In genomic region chr7:124048971-124049370, GRCm38 (mm10) we compare ENCODE assay signal across 27 mouse cellular contexts.
DNase-seq lines count a peak whose midpoint lies in the region; ATAC-seq lines count a peak whose summit lies in the region.
"Had no signal": no experiment of that assay in that cellular context is flagged by ENCODE, and none has a peak within 500 bp of the region (broad histone marks: within the 10 kb centered on the region; RNA-seq: fewer than 3 reads in every experiment).

No protein-coding gene starts in this region.

- H3K4me3 ChIP-seq in forebrain, embryonic 14.5 days (ENCODE audit: low read depth, low read length) = no peak overlapping the region
- H3K4me3 ChIP-seq in forebrain, embryonic 16.5 days (replicated peaks; ENCODE audit: low read length) = no peak overlapping the region
- H3K4me3 ChIP-seq: heart, embryonic 13.5 days; hindbrain, embryonic 10.5 days; intestine, embryonic 15.5 days; limb, embryonic 13.5 days; lung, embryonic 15.5 days; neural tube, embryonic 13.5 days had no signal

- WGBS in forebrain, embryonic 14.5 days = 47% methylated on average over 1 of the region's 1 CpGs
- WGBS in forebrain, embryonic 16.5 days = 38% methylated on average over 1 of the region's 1 CpGs

- H3K27ac ChIP-seq in forebrain, embryonic 14.5 days (ENCODE audit: low read depth, low read length) = no peak overlapping the region
- H3K27ac ChIP-seq in forebrain, embryonic 16.5 days (ENCODE audit: low read length) = no peak overlapping the region
- H3K27ac ChIP-seq: heart, embryonic 13.5 days; hindbrain, embryonic 10.5 days; intestine, embryonic 15.5 days; limb, embryonic 13.5 days; lung, embryonic 15.5 days; neural tube, embryonic 13.5 days had no signal

- no peak for ATAC-seq in forebrain, embryonic 14.5 days
- ATAC-seq in forebrain, embryonic 16.5 days = no peak
- ATAC-seq: CD4-positive, CD25-positive, alpha-beta regulatory T cell, adult 4 months; hindbrain, embryonic 16.5 days; intestine, embryonic 15.5 days had no signal

- DNase-seq in forebrain, embryonic 14.5 days (ENCODE audit: low spot score) = peak; percentile 53
- DNase-seq in layer of hippocampus, adult 8-10 months (ENCODE audit: low spot score in 2 of 2) = peak; percentile 21 to 34
- no peak for DNase-seq in layer of hippocampus, adult 9-10 months (ENCODE audit: low spot score)
- DNase-seq in brain, adult 2 months (ENCODE audit: low read depth, low spot score) = peak; percentile 33
- DNase-seq in layer of hippocampus, adult 9-11 months = peak; percentile 51
- DNase-seq in lung, postnatal 10 days = no peak
- DNase-seq: cerebellum, adult 11 months; cerebellum, adult 9-11 months; gastrocnemius, postnatal 10 days; heart, postnatal 10 days; kidney, adult 2 months; kidney, postnatal 36 days; lung, postnatal 36 days; right cerebral cortex, postnatal 25 days; spleen, adult 18-20 months; thymus, postnatal 14 days had no signal

- no peak overlapping the region for H3K9ac ChIP-seq in forebrain, embryonic 14.5 days (ENCODE audit: low read length)
- no peak overlapping the region for H3K9ac ChIP-seq in forebrain, embryonic 16.5 days (replicated peaks; ENCODE audit: low read depth, low read length)
- H3K9ac ChIP-seq: heart, embryonic 13.5 days; intestine, embryonic 15.5 days; limb, embryonic 13.5 days; lung, embryonic 15.5 days; neural tube, embryonic 13.5 days had no signal

- no peaks in the 10 kb centered on the region for H3K36me3 ChIP-seq in forebrain, embryonic 14.5 days (ENCODE audit: control insufficient read depth, insufficient read depth, low read length)
- no peaks in the 10 kb centered on the region for H3K36me3 ChIP-seq in forebrain, embryonic 16.5 days (ENCODE audit: control insufficient read depth, insufficient read depth)
- H3K36me3 ChIP-seq: heart, embryonic 13.5 days; hindbrain, embryonic 10.5 days; intestine, embryonic 15.5 days; limb, embryonic 13.5 days; lung, embryonic 15.5 days; neural tube, embryonic 13.5 days had no signal

- no peaks in the 10 kb centered on the region for H3K9me3 ChIP-seq in forebrain, embryonic 14.5 days (replicated peaks; ENCODE audit: control insufficient read depth, low read length)
- no peaks in the 10 kb centered on the region for H3K9me3 ChIP-seq in forebrain, embryonic 16.5 days (ENCODE audit: control insufficient read depth, low read length)
- H3K9me3 ChIP-seq: heart, embryonic 13.5 days; hindbrain, embryonic 10.5 days; intestine, embryonic 15.5 days; limb, embryonic 13.5 days; lung, embryonic 15.5 days had no signal

- no peaks in the 10 kb centered on the region for H3K27me3 ChIP-seq in forebrain, embryonic 14.5 days (replicated peaks; ENCODE audit: control insufficient read depth, insufficient read depth, low read length)
- H3K27me3 ChIP-seq in forebrain, embryonic 16.5 days (replicated peaks; ENCODE audit: control insufficient read depth, insufficient read depth, low read length) = no peaks in the 10 kb centered on the region
- H3K27me3 ChIP-seq: heart, embryonic 13.5 days; intestine, embryonic 15.5 days; lung, embryonic 15.5 days; neural tube, embryonic 13.5 days had no signal

- H3K4me1 ChIP-seq in forebrain, embryonic 14.5 days (ENCODE audit: control insufficient read depth, insufficient read depth, low read length) = no peaks in the 10 kb centered on the region
- no peaks in the 10 kb centered on the region for H3K4me1 ChIP-seq in forebrain, embryonic 16.5 days (replicated peaks; ENCODE audit: control insufficient read depth, insufficient read depth, low read length)
- H3K4me1 ChIP-seq: heart, embryonic 13.5 days; hindbrain, embryonic 10.5 days; intestine, embryonic 15.5 days; lung, embryonic 15.5 days; neural tube, embryonic 13.5 days had no signal

- H3K4me2 ChIP-seq in forebrain, embryonic 14.5 days (ENCODE audit: low read length) = no peak overlapping the region
- no peak overlapping the region for H3K4me2 ChIP-seq in forebrain, embryonic 16.5 days (ENCODE audit: low read length)
- H3K4me2 ChIP-seq: heart, embryonic 13.5 days; intestine, embryonic 15.5 days; limb, embryonic 13.5 days; liver, embryonic 11.5 days; lung, embryonic 15.5 days; midbrain, embryonic 11.5 days; neural tube, embryonic 13.5 days had no signal

Comparison
In these comparisons a context has a peak if more than half of its experiments do, and no peak if none do; other contexts are left out.
1. DNase-seq: peak in forebrain, embryonic 14.5 days (single experiment), layer of hippocampus, adult 8-10 months (2 of 2), brain, adult 2 months (single experiment) and layer of hippocampus, adult 9-11 months (single experiment); none in layer of hippocampus, adult 9-10 months (single experiment) and lung, postnatal 10 days (single experiment).